Mouse (Mus musculus): ENCODE measurements at regions not wholly inside any gene's neighbourhood (a gene's known extent, or its start where the extent isn't known, plus 50 kb on each side); places are given as distances from the start of the nearest gene placed in this dataset.

- no peak overlapping the region for H3K4me3 ChIP-seq (ENCODE audit: extremely low read depth, insufficient read depth, insufficient read length)
Measured at GRCm38 (mm10) chr15:85682780-85683179, 52.0 kb upstream of the Ppara start.

GRCm38 (mm10) chr15:85683271-85683670 is 51.5 kb upstream of the Ppara start:
- Histone ChIP-seq H3K36me3 (ENCODE audit: control insufficient read depth, insufficient read depth, low read length) (peaks cover 7% of the 10 kb centered on the region), H3K4me3 (ENCODE audit: extremely low read depth, insufficient read depth, insufficient read length) (no peak overlapping the region), H3K27me3 (ENCODE audit: control insufficient read depth, insufficient read depth, low read length) (no peaks in the 10 kb centered on the region), H3K27ac (ENCODE audit: insufficient read depth, low read length) (no peak overlapping the region), H3K4me1 (ENCODE audit: control insufficient read depth, insufficient read depth, insufficient read length) (no peaks in the 10 kb centered on the region)
- TF ChIP-seq CTCF (IDR thresholded peaks at IDR 0.05; ENCODE audit: extremely low read depth, insufficient read depth, insufficient read length, insufficient replicate concordance), result no peak
- TF ChIP-seq POLR2A (IDR thresholded peaks at IDR 0.05; ENCODE audit: low read depth, low read length), result no peak
- no peak for DNase-seq (ENCODE audit: low read depth in 1 of 2, low spot score in 2 of 2)
- WGBS, result 91% methylated on average over 6 of the region's 6 CpGs

More at GRCm38 (mm10) chr15:85682780-85683179, 52.0 kb upstream of the Ppara start:
- H3K27me3 ChIP-seq (ENCODE audit: control insufficient read depth, insufficient read depth, low read length), result no peaks in the 10 kb centered on the region
- TF ChIP-seq CTCF (IDR thresholded peaks at IDR 0.05; ENCODE audit: extremely low read depth, insufficient read depth, insufficient read length, insufficient replicate concordance), result no peak
- DNase-seq (ENCODE audit: low read depth in 1 of 2, low spot score in 2 of 2), result no peak
- no peaks in the 10 kb centered on the region for H3K4me1 ChIP-seq (ENCODE audit: control insufficient read depth, insufficient read depth, insufficient read length)
- peaks cover 7% of the 10 kb centered on the region for H3K36me3 ChIP-seq (ENCODE audit: control insufficient read depth, insufficient read depth, low read length)
- no peak overlapping the region for H3K27ac ChIP-seq (ENCODE audit: insufficient read depth, low read length)
- WGBS, result 85% methylated on average over 6 of the region's 6 CpGs

- 97% methylated on average over 4 of the region's 4 CpGs for WGBS
- no peak for DNase-seq (ENCODE audit: low read depth in 1 of 2, low spot score in 2 of 2)
- Histone ChIP-seq H3K27ac (ENCODE audit: insufficient read depth, low read length) (no peak overlapping the region), H3K27me3 (ENCODE audit: control insufficient read depth, insufficient read depth, low read length) (no peaks in the 10 kb centered on the region), H3K4me1 (ENCODE audit: control insufficient read depth, insufficient read depth, insufficient read length) (no peaks in the 10 kb centered on the region), H3K36me3 (ENCODE audit: control insufficient read depth, insufficient read depth, low read length) (peaks cover 7% of the 10 kb centered on the region), H3K4me3 (ENCODE audit: extremely low read depth, insufficient read depth, insufficient read length) (no peak overlapping the region)
- TF ChIP-seq POLR2A (IDR thresholded peaks at IDR 0.05; ENCODE audit: low read depth, low read length) (no peak), CTCF (IDR thresholded peaks at IDR 0.05; ENCODE audit: extremely low read depth, insufficient read depth, insufficient read length, insufficient replicate concordance) (no peak)
Measured at GRCm38 (mm10) chr15:85683716-85684115, 51.1 kb upstream of the Ppara start.

- H3K27ac ChIP-seq (ENCODE audit: insufficient read depth, low read length), result no peak overlapping the region
- no peaks in the 10 kb centered on the region for H3K27me3 ChIP-seq (ENCODE audit: control insufficient read depth, insufficient read depth, low read length)
- peaks cover 7% of the 10 kb centered on the region for H3K36me3 ChIP-seq (ENCODE audit: control insufficient read depth, insufficient read depth, low read length)
- DNase-seq (ENCODE audit: low read depth in 1 of 2, low spot score in 2 of 2), result no peak
- H3K4me1 ChIP-seq (ENCODE audit: control insufficient read depth, insufficient read depth, insufficient read length), result no peaks in the 10 kb centered on the region
- WGBS, result 85% methylated on average over 14 of the region's 14 CpGs
- TF ChIP-seq POLR2A (IDR thresholded peaks at IDR 0.05; ENCODE audit: low read depth, low read length), result no peak
- TF ChIP-seq CTCF (IDR thresholded peaks at IDR 0.05; ENCODE audit: extremely low read depth, insufficient read depth, insufficient read length, insufficient replicate concordance), result no peak
- H3K4me3 ChIP-seq (ENCODE audit: extremely low read depth, insufficient read depth, insufficient read length), result no peak overlapping the region
Measured at GRCm38 (mm10) chr15:85684164-85684708, 50.5 kb upstream of the Ppara start.

- Histone ChIP-seq H3K27ac (ENCODE audit: insufficient read depth, low read length) (no peak overlapping the region), H3K36me3 (ENCODE audit: control insufficient read depth, insufficient read depth, low read length) (peaks cover 7% of the 10 kb centered on the region), H3K4me1 (ENCODE audit: control insufficient read depth, insufficient read depth, insufficient read length) (no peaks in the 10 kb centered on the region), H3K4me3 (ENCODE audit: extremely low read depth, insufficient read depth, insufficient read length) (no peak overlapping the region), H3K27me3 (ENCODE audit: control insufficient read depth, insufficient read depth, low read length) (no peaks in the 10 kb centered on the region)
- TF ChIP-seq CTCF (IDR thresholded peaks at IDR 0.05; ENCODE audit: extremely low read depth, insufficient read depth, insufficient read length, insufficient replicate concordance), result no peak
- TF ChIP-seq POLR2A (IDR thresholded peaks at IDR 0.05; ENCODE audit: low read depth, low read length), result no peak
- no peak for DNase-seq (ENCODE audit: low read depth in 1 of 2, low spot score in 2 of 2)
- WGBS, result 85% methylated on average over 5 of the region's 5 CpGs
Measured at GRCm38 (mm10) chr15:85684875-85685274, 49.9 kb upstream of the Ppara start.

All from spleen, adult 2 months (tissue).